Mouse (Mus musculus): ENCODE data around the gene Fgfr2.
"Not testable (repeated sequence)": the region's sequence is repeated elsewhere in the genome, so short reads cannot be mapped to it uniquely, and the experiment has no call there.

The Fgfr2 gene

DNA sequence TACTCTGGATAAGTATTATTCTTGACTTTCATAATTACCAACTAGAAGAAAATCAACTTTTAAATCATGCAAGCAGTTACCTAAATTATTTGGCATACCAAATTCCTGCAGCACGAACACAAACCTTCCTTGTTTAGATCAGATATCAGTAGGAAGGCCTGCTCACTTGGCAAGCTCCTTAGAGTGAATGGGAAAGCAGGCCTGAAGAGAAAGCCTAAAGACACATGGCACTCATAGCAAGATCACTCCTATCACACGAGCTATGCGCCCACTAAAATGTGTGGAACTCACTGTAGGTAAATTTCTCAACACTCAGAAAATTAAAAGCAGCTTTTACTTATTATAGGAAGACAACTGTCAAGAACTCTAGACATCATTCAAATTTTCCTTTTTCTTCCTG lies 2629.8 kb downstream of the Fgfr2 start:
- DNase-seq = no peak

DNA sequence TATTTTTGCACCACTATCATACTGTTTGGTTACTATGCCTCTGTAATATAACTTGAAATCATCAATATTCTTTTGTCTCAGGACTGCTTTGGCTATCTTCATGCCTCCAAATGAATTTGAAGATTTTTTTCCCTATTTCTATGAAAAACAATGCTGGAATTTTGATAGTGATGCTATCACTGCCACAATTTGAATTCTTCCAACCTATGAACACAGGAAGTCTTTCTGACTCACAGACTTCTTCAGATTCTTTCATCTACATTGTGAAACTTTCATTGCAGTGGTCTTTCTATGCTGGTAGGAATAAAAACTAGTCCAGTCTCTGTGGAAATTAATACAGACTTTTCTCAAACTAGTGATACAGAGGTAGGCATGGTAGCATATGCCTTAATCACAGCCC lies 2631.1 kb downstream of the Fgfr2 start:
- no peak for DNase-seq

GRCm38 (mm10) chr7:130479003-130479402 lies 2644.1 kb downstream of the Fgfr2 start:
- DNase-seq = peak in 1 of 2 experiments; percentile 17

GRCm38 (mm10) chr7:130475970-130476369 lies 2647.2 kb downstream of the Fgfr2 start:
- peak; percentile 71 to 75 for DNase-seq

GRCm38 (mm10) chr7:130473881-130474280 lies 2649.3 kb downstream of the Fgfr2 start:
- no peak for DNase-seq

GRCm38 (mm10) chr7:130472683-130473082 lies 2650.5 kb downstream of the Fgfr2 start:
- DNase-seq = no peak

GRCm38 (mm10) chr7:130471045-130471444 lies 2652.1 kb downstream of the Fgfr2 start:
- DNase-seq = peak in 1 of 2 experiments; percentile 12

GRCm38 (mm10) chr7:130455587-130456246 lies 2667.4 kb downstream of the Fgfr2 start:
- DNase-seq = no peak

- no peak for DNase-seq
Observed at GRCm38 (mm10) chr7:130454226-130454625, 2668.9 kb downstream of the Fgfr2 start.

DNA sequence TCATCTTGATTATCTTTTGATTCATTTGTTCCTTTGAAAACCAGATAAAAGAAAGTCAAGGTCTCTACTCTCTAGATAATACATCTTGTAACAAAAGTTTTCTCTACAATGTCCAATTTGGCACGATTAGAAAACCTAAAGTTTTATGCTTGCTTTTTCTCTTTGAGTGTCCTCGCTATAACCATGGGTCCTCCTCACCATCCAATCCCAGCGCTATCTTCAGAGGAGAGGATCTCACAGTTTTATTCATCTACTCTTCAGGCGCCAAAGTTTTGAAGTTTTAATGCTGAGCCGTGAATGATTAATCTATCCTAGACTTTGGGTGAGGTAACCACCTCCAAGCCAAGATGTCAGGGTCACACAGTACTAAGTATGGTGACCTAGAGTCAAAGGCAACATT lies 2687.4 kb downstream of the Fgfr2 start:
- DNase-seq = no peak

DNA sequence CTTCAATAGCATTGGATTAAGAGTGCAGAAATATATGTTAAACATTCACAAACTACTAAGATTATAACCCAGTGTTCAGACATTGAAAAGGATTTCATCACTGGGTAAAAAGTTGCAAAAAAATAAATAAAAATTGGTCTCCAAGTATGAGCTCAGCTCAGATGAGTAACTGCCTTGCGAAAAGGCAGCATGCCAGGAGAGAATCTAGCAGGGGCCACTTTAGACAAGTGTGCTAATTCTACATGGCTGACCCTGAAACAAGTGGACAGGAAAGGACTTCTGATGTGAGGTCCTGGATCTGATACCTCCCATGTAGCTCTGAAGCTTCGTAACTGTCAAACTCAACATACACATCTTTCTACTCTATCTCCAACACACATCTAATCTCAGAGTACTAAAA lies 2691.0 kb downstream of the Fgfr2 start:
- no peak for DNase-seq

DNA sequence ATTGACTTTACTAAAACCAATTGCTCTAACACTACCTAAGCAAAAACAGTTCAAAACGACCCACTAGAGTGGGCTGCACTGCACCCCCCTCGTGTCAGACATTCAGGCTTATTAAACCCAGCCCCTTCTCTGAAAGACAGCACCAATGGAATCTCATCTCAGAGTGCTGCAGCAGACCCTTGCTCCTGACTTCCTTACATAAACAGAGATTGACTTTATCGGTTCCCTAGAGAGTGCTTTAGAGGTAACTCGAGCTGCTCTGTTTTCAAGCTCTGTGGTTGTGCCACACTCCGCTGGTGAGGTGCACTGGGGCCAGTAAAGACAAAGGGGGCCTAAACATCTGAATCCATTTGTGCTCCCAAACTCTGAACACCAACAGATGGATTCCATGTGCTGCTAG lies 2696.6 kb downstream of the Fgfr2 start:
- DNase-seq = no peak

DNA sequence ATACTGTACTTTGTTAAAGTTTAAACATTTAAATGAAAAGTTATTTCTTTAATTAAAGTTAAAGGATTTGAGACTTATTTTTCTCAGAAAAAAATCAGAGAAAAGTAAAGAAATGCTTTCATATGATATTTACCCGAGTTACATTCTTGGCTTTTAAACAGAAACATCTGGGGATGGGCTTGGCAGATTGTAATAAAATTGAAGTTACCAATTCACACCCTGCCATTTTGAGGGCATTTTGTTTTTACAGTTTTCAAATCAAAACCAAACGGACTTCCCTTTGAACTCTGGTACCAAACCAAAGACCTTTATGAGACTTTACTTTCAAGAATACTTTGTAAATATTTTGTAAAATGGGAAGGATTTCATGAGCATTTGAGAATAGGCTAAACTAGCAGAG lies 2697.2 kb downstream of the Fgfr2 start:
- DNase-seq = no peak

DNA sequence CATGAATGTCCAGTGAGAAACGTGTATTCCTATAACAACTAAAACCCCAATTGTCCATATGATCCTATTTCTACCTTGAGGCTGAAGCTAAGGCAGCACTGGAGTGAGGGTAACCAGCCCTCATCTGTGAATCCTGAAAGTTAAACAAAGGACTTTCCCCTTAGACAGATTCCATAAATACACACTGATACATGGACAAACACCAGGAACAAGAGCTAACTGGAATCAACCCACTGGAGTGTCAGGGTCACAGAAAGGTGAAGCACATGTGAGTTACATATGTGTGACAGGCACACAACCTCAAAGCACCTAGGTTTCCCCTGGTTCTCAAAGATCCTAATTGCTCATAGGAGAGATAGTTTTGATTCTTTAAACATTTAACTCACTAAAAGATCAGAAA lies 2703.2 kb downstream of the Fgfr2 start:
- DNase-seq = no peak

GRCm38 (mm10) chr7:130407622-130408021 lies 2715.5 kb downstream of the Fgfr2 start:
- no peak for DNase-seq

DNA sequence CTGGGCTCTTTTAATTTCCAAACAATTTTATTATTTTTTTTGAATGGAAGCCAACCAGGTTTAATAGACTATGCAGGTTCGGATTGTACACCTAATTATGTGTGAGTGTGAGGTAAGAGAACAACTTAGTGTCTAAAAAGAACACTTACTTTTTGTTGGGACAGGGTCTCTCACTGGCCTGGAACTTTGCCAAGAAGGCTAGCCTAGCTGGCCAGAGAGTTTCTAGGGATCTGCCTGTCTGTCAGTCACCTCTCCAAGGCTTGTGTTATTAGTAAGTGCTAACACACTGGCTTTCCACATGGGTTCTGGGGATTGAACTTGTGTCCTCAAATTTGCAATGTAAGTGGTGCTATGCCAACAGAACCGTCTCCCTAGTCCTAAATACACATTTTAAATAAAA lies 2719.8 kb downstream of the Fgfr2 start:
- DNase-seq = peak; percentile 25 to 30

GRCm38 (mm10) chr7:130394697-130395096 lies 2728.5 kb downstream of the Fgfr2 start:
- no peak for DNase-seq

- not testable (repeated sequence) for DNase-seq
Observed at GRCm38 (mm10) chr7:130390060-130390459, 2733.1 kb downstream of the Fgfr2 start.

GRCm38 (mm10) chr7:130386308-130386707 lies 2736.8 kb downstream of the Fgfr2 start:
- DNase-seq = no peak

DNA sequence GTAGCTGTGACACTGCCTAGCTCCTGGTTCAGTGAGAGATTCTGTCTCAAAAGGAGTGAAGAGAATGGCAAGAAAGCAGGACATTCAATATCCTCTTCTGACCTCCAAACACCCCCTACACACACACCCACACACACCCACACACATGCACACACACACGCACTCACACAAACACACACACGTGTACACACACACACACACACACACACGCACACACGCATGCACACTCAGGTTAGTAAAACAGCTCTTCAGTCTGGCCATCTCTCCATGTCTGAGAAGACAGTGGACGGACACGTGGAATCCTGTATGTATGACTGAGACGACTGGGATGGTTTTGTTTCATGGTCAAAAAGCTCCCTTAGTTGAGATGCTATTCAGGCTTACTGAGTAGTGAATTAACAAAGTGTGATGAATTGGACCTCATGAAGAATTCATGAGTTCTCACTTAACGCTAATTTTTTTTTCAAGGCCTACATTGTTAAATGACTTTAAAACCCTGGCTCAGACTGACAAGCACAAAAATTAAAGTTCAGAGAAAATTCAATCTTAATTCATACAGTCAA lies 2737.3 kb downstream of the Fgfr2 start:
- DNase-seq = no peak

DNA sequence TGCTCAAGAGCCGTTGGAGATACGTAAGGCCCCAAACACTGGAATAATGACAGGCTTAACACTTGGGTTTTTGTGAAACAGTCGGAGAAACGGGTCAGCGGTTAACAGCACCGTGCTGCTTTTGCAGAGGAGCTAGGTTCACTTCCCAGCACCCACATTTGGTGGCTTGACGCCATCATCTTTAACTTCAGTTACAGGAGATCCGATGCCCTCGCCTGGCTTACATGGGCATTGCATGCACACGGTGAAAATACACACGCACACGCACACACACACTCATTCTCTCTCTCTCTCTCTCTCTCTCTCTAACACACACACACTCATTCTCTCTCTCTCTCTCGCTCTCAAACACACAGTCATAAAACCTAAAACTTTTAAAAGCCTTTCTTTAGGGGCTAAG lies 2741.0 kb downstream of the Fgfr2 start:
- DNase-seq = peak; percentile 25 to 41

DNA sequence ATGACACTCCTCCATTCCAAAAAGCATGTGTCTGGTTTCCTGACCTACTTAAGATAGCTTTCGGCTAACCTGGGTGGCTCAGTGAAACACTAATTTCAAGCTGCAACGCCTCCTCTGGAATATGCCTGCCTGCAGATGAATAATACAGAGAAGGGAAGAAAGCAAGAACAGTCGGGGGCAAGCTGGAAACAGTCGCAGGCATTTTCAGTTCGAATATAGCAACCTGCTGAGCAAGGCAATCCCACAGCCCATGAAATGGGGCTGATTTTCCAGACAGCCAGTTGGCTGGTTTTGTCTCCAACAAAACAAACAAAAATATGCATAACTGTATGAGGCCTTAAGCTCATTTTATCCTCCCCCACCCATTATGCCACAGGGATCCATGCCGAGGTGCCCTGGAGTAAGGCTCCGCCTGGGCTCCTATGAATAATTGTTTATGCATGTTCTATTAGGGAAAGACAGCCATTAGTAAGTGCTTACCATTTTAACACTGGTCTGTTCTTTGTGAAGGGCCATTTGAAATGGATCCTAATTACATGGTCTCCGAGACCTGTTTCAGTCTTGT lies 2741.7 kb downstream of the Fgfr2 start:
- DNase-seq = peak in 1 of 2 experiments; percentile 39

DNA sequence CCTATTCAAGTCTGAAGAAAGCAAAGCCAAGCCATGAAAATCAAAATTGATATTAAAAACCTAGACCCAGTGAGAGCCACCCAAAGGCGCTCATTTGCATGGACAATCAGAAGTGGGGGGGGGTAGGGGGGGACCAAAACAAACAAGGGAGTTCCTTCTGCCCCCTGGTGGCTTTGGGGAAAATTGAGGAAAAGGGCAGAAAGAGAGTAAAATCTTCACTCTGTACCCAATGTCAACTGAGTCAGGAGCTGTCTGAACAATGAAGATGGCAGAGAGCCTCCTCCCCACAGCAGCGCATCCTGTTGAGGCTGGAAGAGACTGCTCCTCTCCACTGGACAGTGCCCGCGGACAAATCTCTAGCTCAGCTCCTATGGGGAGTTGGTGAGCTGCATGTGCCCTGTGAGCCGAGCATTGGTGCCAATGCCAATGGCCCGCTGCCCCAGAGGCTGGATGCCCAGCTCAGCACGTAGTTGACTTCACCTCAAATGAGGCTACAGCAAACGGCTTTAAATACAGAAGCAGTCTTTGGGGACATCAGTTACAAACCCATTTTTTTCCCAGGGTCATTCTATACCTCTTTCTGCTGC lies 2742.3 kb downstream of the Fgfr2 start:
- DNase-seq = peak; percentile 86 to 90

GRCm38 (mm10) chr7:130380367-130380766 lies 2742.8 kb downstream of the Fgfr2 start:
- peak in 1 of 2 experiments; percentile 20 for DNase-seq
